Mouse (Mus musculus): Measurements from ENCODE around the gene Prap1.

Prap1 gene

GRCm38 (mm10) chr7:140092924-140093528 is at the start of gene Prap1:
Gene Prap1, plus strand, starts transcription at chr7:140093395.
- DNase-seq, result no peak

- no peak for DNase-seq
These were observed 47.6 kb upstream of the Prap1 start for GRCm38 (mm10) chr7:140045546-140045945.

GRCm38 (mm10) chr7:140047811-140048311 is 45.3 kb upstream of the Prap1 start:
- DNase-seq, result peak; percentile 68

GRCm38 (mm10) chr7:140048361-140049114 is 44.7 kb upstream of the Prap1 start, which contains the start of gene Msx3:
Gene Msx3, minus strand, starts transcription at chr7:140049089.
- DNase-seq, result peak; percentile 36

- peak; percentile 68 for DNase-seq
These were observed 44.0 kb upstream of the Prap1 start for GRCm38 (mm10) chr7:140049115-140049689.

- no peak for DNase-seq
These were observed 39.1 kb upstream of the Prap1 start for GRCm38 (mm10) chr7:140054124-140054523.

- DNase-seq, result peak; percentile 94
These were observed 35.5 kb upstream of the Prap1 start for GRCm38 (mm10) chr7:140057413-140058407.

- no peak for DNase-seq
These were observed 34.7 kb upstream of the Prap1 start for GRCm38 (mm10) chr7:140058528-140058927.

GRCm38 (mm10) chr7:140059601-140060000 is 33.6 kb upstream of the Prap1 start:
- no peak for DNase-seq

- peak; percentile 90 for DNase-seq
These were observed 32.0 kb upstream of the Prap1 start for GRCm38 (mm10) chr7:140060936-140061831.

- DNase-seq, result peak; percentile 29
These were observed 31.4 kb upstream of the Prap1 start for GRCm38 (mm10) chr7:140061832-140062130.

- peak; percentile 72 for DNase-seq
These were observed 30.9 kb upstream of the Prap1 start for GRCm38 (mm10) chr7:140062307-140062706.

GRCm38 (mm10) chr7:140063092-140063491 is 30.1 kb upstream of the Prap1 start:
- DNase-seq, result peak; percentile 82

GRCm38 (mm10) chr7:140067397-140067796 is 25.8 kb upstream of the Prap1 start:
- DNase-seq, result no peak

GRCm38 (mm10) chr7:140070042-140070711 is 23.0 kb upstream of the Prap1 start:
- DNase-seq, result peak; percentile 34

GRCm38 (mm10) chr7:140077698-140078097 is 15.5 kb upstream of the Prap1 start:
- no peak for DNase-seq

- DNase-seq, result peak; percentile 83
These were observed 14.5 kb upstream of the Prap1 start for GRCm38 (mm10) chr7:140078711-140079110.

GRCm38 (mm10) chr7:140080503-140081156 is 12.6 kb upstream of the Prap1 start:
- DNase-seq, result peak; percentile 94

- no peak for DNase-seq
These were observed 11.6 kb upstream of the Prap1 start for GRCm38 (mm10) chr7:140081408-140082241.
